Mouse (Mus musculus) lung, postnatal 14 days (tissue): ENCODE measurements around the gene Med7.
"Not testable (repeated sequence)": the region's sequence is repeated elsewhere in the genome, so short reads cannot be mapped to it uniquely, and the experiment has no call there.

ENCODE experiments used
- DNase-seq: peaks from one replicate; pipeline ENCODE4 v3.0.0; 2021

The Med7 gene

DNA sequence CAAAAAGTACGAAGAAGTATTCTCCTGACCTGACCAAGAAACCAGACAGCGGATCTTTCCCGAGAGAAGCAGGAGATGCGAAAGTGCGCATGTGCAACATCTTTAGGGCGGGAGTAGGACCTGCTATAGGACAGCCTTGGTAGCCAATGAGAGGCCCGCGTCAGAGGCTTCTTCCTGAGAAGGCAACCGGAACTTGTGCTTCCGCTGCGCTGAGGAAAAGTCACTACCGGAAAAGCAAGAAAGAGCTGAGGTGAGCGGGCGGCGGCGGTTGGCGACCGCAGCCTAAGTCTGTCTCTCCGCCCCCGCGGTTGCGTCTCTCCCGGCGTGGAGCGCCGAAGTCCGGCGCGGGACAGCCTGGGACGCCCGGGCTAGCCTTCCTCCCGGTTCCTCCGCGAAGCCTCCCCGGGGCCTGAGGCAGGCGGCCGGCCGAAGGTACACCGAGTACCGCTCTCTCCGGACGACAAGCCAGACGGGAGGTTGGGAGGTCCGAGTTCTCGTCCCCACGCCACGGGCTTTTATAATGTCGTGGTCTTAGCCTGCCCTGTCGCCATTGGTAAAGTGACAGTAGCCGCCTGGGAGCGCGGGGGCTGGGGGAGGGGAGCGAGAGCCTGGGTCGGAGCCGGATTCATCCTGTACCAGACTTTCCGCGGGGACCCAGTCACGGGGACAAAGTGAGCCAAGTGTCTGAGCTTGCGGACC, at the start of gene Med7:
Gene Med7, plus strand, starts transcription at position 166 of the 699 bp plus-strand sequence.
- peak; percentile 95 for DNase-seq

- no peak for DNase-seq
These were observed 49.7 kb upstream of the Med7 start for GRCm38 (mm10) chr11:46387061-46387460.

GRCm38 (mm10) chr11:46388438-46388837, 48.3 kb upstream of the Med7 start:
- no peak for DNase-seq

- DNase-seq, result no peak
These were observed 47.2 kb upstream of the Med7 start, which contains the start of gene Itk for GRCm38 (mm10) chr11:46389336-46390117. Gene Itk, minus strand, starts transcription at chr11:46389515.

DNA sequence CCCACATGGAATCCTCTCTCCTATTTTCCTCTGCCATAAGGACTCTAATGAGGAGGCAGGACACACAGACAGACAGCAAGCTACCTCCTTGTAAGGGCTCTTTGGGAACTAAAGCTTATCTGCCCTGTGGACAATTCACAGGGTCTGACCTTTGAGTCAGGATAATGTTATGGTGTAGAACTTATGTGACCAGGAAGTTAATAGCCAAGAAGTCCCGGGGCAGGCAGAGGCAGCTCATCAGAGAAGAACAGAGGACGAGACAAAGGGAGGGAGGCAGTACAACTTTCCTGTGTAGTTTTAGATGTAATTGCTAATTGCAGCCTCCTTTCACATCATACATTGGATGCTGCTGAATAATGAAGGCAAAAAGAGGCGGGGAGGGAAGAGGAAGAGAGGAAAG, 46.1 kb upstream of the Med7 start:
- DNase-seq, result no peak

- DNase-seq, result no peak
These were observed 43.8 kb upstream of the Med7 start for GRCm38 (mm10) chr11:46392890-46393289.

- DNase-seq, result no peak
These were observed 43.3 kb upstream of the Med7 start for GRCm38 (mm10) chr11:46393413-46393812.

DNA sequence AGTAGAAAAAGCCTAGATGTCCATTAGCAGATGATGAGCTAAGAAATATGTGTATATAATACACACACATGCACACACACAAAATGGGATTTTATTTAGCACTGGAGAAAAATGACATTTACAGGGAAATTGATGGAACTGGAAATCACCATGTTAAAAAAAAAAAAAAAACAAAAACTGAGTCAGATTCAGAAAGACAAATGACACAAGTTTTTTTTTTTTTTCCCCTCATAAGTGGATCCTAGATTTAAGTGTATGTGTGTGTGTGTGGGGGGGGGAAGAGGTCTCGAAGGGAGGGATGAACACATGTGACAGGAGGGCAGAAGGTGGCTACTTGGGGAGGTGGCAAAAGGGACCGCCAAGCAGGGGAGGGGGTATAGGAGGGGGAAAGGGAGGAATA, 41.6 kb upstream of the Med7 start:
- DNase-seq, result no peak

- DNase-seq, result no peak
These were observed 41.0 kb upstream of the Med7 start for GRCm38 (mm10) chr11:46395698-46396097.

GRCm38 (mm10) chr11:46396167-46396859, 40.4 kb upstream of the Med7 start, which contains the start of gene Fam71b:
Gene Fam71b, plus strand, starts transcription at chr11:46396559.
- no peak for DNase-seq

DNA sequence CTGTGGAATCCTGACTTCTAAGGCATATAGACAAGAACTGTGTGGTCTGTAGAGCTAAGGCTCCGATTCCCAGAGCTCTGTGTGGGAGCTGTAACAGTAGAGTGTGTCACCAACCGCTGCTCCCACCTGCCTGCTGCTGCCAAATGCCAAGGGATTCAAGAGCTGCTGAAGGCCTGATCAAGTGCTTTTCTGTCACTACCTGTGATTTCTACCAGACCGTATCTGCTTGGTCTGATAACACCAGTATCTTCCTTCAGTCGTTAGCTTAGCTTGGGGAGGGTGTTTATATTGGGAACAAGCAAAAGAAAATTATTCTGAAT, 39.9 kb upstream of the Med7 start:
- no peak for DNase-seq

DNA sequence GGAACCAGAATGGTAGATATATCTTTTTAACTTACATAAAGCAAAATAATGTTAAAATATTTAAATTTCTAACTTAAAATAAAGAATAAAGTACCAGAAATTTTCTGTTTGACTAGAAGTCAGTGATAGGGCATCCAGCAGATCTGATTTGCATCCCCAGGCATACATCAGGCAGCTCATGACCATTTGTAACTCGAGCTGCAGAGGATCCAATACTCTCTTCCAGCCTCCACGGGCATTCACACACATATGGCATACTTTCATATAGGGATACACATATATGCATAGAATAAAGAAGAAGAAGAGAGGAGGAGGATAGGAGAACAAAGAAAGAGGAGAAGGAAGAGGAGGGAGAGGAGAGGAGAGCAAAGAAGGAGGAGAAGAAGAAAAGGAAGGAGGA, 38.8 kb upstream of the Med7 start:
- no peak for DNase-seq

GRCm38 (mm10) chr11:46398473-46398872, 38.3 kb upstream of the Med7 start:
- DNase-seq, result no peak

GRCm38 (mm10) chr11:46398933-46399383, 37.8 kb upstream of the Med7 start:
- DNase-seq, result no peak

- DNase-seq, result no peak
These were observed 35.2 kb upstream of the Med7 start for GRCm38 (mm10) chr11:46401555-46401954.

GRCm38 (mm10) chr11:46404986-46405385, 31.7 kb upstream of the Med7 start:
- DNase-seq, result no peak

- DNase-seq, result no peak
These were observed 30.0 kb upstream of the Med7 start for GRCm38 (mm10) chr11:46406721-46407120.

DNA sequence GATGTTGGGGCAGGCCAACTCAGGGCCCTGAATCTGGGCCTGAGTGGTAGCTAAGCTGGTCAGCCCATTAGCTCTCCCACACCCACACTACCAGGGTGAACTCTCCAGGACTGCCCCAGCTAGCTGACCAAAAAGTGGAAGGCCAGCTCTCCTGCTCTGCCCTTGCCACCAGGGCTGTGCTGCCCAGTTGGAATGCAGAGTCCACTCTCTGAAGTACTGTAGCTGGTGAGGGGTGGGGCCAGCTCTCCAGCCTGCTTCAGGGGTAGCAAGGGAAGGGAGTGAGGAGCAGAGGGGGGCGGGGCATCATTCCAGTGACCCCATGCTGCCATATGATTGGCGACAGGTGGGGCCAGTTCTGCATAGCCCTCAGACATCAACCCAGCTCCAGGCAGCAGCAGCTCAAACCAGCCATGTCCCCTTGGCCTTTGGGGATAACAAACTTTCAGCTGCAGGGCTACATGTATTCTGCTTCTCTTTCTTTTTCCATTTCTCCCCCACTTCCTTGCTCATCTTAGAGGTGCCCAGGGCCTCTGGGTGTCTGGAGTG, 26.6 kb upstream of the Med7 start:
- no peak for DNase-seq

DNA sequence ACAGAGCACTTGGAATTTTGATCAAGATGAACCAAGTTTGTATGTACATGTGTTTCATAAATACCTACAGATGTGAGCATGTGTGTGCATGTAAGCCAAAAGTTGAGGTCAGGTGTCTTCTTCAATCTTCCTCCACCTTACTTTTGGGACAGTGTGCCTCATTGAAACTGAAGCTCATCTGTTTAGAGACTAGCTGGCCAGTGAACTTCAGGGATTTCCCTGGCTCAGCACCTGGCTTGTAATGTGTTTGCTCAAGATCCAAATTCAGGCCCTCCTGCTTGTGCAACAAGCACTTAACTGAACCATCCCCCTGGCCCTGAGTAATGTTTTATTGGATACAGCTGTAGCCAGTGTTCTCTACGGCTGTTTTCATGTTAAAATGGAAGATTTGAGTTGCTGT, 18.3 kb upstream of the Med7 start:
- DNase-seq, result no peak

DNA sequence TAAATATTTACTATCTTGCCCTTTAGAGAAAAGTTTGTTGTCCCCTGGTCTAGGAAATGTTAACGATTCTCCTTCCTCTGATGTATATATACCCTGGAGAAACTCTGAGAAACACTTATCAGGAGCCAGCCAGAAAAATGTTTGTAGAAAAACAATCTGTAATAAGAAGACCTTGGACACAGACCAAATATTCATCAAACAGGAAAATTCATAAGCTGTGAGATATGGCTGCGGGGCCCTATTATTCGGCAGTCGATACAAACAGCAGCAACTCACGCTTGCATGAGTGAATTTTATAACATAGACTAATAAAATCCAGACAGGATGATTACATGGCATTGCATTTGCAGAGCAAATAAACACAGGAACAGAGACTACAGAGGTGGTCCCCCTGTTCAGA, 17.9 kb upstream of the Med7 start:
- DNase-seq, result no peak

DNA sequence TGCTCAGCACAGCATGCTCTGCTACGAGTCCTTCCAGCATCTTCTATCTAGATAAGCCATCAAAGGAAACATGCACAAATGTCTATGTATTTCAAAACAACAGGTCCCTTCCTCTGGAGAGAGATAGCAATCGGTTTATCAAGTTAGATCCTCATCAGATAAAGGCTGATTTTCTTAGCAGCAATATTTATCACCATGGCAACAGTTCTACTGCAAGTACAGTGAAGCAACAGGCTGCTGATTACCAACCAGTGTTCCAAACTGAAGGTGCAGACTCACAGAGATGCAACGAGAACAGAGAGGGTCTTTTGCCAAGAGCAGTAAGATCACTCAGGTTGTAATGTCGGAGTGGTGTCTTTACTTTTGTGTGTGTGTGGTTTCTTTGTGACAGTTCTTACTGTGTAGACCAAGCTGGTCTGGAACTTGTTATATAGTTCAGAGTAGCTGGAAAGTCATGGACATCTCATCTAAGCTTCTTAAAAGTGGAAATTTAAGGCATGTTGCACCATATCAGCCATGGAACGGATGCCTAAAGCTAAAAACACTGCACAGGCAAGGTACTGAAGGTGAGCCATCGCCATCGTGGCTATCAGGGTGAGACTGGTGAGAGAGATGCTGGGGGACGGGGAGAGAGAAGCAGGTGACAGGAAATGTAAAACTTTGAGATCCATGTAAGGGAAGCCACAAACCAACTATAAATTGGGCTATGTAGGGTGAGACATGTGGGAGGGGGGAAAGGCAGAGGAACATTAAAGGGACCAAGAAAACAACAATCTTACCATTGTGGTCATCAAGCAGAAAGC, 15.4 kb upstream of the Med7 start:
- DNase-seq, result no peak

- not testable (repeated sequence) for DNase-seq
These were observed 8.6 kb upstream of the Med7 start for GRCm38 (mm10) chr11:46428131-46428530.

DNA sequence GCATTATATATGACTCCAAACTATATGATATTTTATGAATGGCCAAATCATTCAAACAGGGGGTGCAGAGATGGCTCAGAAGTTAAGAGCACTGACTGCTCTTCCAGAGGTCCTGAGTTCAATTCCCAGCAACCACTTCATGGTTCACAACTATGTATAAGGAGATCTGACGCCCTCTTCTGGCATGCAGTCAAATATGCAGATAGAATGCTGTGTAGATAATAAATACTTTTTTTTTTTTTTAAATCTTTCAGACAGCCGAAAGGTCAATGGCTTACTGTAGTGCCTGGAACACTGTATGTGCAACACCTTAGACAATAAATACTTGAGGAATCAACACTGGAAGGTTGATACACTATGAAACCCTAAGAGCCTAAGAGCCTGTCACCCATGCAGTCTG, 6.6 kb upstream of the Med7 start:
- DNase-seq, result no peak
